Mouse (Mus musculus) adrenal gland, postnatal 25 days (tissue): ENCODE data around the gene Ptprj. TPM values are rescaled to one million over a fixed set of nuclear protein-coding genes. Genes with fewer than 3 reads are reported as not detected.

ENCODE experiments used
- DNase-seq: peaks from one replicate; pipeline ENCODE4 v3.0.0; 2021; ENCODE audit warnings: mixed read lengths
- total RNA-seq: library from RNA; stranded (reverse); gene quantifications from 2 replicates; pipeline ENCODE4 v1.2.3, GENCODE M21; 2021

Ptprj gene
- total RNA-seq, 1 experiment from 2014 or later: 17.4 TPM

DNA sequence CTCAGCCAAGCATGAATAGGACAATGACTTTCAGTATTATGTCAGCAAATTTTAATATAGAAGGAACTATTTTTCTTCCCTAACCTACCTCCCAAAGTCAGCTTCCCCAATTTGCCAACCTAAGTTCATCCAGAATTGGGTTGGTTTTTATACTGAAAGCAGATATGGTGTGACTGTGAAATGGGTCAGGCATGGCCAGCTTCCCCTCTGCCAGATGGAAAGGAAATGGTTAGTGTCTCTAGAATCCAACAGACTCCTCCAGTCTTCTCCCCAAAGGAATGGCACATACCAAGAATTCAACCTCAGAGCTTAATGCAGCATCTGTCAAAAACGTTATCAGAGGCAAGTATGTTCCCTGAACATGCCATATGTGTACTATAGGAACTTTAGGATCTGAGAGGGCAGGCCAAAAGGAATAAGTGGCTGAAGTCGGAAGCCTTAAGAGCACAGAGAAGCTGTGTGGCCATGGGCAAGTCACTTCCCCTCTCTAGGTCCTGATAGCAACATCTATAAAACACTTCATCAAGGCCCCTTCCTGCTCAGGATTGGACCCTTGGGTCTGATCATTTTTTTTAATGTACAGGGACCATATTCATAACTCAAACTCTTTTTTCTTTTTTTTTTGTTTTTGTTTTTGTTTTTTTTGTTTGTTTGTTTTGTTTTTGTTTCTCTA, 21.3 kb downstream of the Ptprj start:
- no peak for DNase-seq

- DNase-seq: no peak
These were observed 22.1 kb downstream of the Ptprj start for GRCm38 (mm10) chr2:90558361-90558760.

DNA sequence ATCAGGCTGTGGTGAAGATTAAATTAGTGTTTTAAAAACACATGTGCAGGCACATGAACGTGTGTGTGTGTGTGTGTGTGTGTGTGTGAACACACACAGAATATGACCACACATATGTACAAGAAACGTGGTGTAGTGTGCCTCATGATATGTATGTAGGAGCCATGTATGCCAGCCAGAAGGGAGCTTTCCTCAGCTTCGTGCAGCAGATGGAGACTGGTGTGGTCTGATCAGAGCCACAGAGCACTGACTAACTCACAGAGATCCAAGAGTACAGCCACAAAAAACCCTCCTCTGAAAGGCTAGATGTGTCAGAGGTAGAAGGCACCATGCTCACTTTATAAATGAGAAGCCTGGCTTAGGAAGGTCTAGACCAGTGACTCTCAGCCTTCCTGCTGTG, 22.5 kb downstream of the Ptprj start:
- no peak for DNase-seq

DNA sequence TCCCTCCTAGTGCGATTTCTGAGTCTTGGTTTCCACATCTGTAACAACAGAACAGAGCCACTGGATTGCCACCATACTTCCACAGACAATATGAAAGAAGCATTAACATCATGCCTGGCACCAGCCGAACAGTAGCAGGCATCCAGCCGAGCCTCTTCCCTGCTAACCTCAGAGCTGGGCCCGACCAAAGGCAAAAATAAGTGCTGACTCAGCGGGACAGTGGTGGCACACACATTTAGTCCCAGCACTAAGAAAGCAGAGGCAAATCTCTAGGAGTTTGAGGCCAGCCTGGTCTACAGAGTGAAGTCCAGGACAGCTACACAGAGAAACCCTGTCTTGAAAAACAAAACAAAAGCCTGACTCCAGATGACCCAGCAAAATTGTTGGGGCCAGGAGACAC, 24.7 kb downstream of the Ptprj start:
- no peak for DNase-seq

- DNase-seq: no peak
These were observed 25.6 kb downstream of the Ptprj start for GRCm38 (mm10) chr2:90554806-90555205.

- no peak for DNase-seq
These were observed 26.6 kb downstream of the Ptprj start for GRCm38 (mm10) chr2:90553861-90554260.

GRCm38 (mm10) chr2:90550656-90551055, 29.8 kb downstream of the Ptprj start:
- DNase-seq: no peak

DNA sequence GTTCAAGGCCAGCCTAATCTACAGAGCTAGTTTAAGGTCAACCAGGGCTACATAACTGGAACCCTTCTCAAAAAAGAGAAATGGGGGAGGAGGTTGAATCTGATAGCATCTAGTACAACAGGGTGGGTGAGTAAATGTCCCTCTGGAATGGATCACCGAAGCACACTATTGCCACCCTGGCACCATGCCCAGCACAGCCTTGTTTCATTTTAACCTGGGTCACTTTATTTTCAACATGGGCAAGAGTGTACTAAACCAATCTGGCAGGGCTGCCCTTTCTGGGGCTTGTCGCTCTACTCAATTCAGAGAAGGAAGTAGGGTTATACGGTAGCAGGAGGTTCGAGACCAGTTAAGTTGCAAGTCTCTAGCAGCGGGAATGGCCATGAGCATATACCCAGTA, 31.9 kb downstream of the Ptprj start:
- peak; percentile 39 for DNase-seq

DNA sequence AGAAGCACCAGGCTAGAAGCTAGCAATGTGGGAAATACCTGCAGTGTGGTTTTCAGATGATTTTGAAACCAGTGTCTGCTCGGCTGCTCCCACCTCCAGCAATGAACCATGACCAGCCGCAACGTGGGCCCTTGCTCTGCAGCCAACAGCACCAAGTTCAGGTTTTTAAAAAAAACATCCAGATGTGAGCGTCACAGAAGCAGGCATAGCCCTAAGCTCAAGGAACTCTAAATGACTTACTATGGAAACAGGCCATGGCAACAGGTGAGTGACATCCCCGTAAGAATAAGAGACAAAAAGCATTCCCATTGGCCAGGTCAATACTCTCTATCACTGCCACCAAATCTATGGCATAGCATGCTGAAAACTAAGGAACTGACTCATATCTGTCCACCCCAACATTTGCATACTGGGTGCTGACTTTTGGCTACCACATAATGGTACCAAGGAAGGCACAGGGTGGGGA, 33.3 kb downstream of the Ptprj start:
- no peak for DNase-seq

DNA sequence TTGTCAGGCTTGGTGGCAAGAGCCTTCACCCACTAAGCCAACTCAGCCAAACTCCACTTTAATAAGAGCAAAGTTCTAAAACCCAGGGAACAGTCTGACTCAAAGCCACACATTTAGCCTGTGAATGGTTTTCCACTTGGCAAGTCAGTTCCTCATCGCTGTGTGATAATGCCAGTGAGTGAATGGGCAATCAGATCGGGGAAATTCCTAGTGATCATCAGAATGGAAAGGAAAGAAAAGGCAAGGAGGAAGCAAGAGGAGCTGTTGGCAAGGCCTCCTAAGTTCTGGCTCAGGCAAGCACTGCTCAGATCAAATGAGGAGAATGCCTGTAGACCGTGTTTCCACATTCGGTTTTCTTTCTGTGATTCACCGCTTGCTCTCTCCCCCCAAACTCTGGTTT, 35.2 kb downstream of the Ptprj start:
- DNase-seq: no peak

GRCm38 (mm10) chr2:90543989-90544388, 36.5 kb downstream of the Ptprj start:
- DNase-seq: no peak

GRCm38 (mm10) chr2:90543106-90543702, 37.2 kb downstream of the Ptprj start:
- DNase-seq: no peak

DNA sequence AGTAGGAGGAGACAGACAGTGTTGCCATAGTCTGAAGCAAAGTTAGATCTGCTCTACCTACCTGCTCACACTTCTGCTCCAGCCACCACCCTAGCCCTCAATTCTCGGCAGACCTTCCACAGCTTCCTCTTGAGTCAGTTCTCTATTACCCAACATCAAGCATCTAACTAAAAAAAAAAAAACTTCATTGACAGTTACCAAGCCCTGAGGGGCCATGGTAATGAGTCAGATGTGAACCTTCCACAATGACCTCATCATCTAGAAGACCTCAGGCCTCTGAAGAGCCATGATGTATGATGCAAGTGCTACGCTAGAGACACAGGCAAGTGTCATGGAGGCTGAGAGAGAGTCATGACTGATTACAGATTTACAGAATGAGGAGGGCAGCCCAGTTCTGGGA, 37.8 kb downstream of the Ptprj start:
- no peak for DNase-seq

GRCm38 (mm10) chr2:90539206-90539605, 41.2 kb downstream of the Ptprj start:
- no peak for DNase-seq

DNA sequence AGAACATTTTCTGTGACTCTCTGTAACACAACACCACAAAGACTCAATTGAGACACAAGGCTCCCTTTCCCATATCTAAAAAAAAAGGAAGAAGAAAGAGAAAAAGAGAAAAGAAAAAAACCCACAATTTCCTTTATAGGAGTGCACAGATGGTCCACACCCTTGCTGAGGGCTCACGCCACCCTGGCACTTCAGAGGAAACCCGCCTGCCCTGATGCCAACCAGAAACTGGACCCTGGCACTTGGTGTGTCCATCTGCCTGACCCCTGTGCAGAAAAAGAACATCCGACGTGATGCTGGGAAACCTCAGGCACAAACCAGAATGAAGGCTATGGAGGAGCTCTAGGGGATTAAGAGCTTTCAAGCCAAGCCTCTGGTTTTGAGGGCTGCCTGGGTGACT, 43.2 kb downstream of the Ptprj start:
- no peak for DNase-seq

- DNase-seq: no peak
These were observed 43.9 kb downstream of the Ptprj start for GRCm38 (mm10) chr2:90536555-90536954.

DNA sequence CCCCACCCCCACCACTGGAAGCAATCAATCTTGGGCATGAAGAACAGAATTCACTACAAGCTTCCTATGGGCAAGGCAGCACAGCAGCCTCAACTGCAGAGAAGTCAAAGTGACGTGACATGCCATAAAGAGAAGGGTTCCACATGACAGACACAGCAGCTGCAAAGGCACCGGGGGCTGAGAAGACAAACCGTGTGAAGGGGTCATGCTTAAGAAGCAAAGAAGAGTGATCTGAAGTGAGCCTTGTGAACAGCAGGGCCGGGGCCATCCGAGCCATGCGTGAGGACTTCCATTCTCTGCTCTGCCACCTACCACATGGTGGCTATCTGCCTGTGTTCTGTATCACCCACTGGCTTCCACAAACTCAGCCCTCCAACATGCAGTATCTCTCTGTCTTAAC, 45.7 kb downstream of the Ptprj start:
- no peak for DNase-seq

DNA sequence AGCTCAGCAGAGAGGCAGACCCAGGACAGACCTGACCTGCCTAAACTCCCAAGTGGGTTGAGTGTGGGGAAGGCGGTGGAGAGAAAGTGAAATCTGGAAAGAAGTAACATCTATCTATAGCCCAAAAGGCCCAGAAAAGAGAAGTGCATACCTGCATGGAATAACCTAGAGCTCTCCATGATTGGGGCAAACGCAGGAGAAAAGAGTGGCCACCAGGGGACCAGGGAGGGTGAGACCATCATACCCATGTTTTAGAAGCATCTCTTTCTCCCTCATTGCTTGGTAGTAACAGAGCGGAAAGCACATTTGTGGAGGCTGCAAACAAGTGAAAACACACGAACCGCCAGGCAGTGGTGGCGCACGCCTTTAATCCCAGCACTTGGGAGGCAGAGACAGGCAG, 46.5 kb downstream of the Ptprj start:
- DNase-seq: no peak

GRCm38 (mm10) chr2:90532095-90532494, 48.4 kb downstream of the Ptprj start:
- DNase-seq: no peak

DNA sequence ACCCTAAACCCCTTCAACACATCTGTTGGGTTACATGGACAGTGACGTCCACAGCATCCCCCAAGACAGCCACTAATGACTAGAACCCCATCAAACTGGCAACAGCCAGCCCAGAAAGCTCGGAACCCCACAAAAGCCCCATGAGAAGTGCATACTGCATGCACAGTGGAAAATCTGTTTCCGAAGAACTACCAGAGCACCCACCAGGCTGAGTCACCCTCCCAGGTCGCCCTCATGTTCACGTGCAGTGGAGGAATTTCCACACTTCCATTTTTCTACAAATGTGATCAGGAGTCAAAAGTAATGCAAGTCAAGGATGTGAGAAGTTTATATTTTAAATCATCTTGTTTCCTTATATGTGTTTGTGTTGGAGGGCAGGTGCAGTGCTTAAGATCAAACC, 52.3 kb downstream of the Ptprj start:
- DNase-seq: no peak

DNA sequence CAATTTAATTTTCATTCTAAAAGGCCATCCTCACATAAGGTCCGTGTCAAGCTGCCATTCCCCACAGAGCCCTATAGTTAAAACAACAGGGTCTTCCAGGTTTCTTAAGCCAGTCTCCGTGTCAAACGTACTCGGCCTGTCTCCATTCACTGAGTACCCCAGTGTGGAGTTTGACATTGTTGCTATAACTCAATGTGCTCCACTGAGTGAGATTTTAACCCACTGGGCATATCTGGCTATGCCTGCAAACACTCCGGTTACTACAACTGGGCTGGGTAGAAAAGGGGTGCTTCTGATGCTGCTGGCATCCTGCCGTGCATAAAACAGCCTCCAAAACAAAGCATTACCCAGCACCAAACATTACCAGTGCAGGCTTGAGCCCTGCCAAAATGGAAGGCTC, 53.5 kb downstream of the Ptprj start:
- DNase-seq: no peak

- no peak for DNase-seq
These were observed 53.9 kb downstream of the Ptprj start for GRCm38 (mm10) chr2:90526564-90526963.

- DNase-seq: no peak
These were observed 54.6 kb downstream of the Ptprj start for GRCm38 (mm10) chr2:90525807-90526206.

- DNase-seq: no peak
These were observed 58.0 kb downstream of the Ptprj start for GRCm38 (mm10) chr2:90522455-90522854.
